8 mouse cellular contexts compared by ENCODE assay signal in the genomic region with DNA sequence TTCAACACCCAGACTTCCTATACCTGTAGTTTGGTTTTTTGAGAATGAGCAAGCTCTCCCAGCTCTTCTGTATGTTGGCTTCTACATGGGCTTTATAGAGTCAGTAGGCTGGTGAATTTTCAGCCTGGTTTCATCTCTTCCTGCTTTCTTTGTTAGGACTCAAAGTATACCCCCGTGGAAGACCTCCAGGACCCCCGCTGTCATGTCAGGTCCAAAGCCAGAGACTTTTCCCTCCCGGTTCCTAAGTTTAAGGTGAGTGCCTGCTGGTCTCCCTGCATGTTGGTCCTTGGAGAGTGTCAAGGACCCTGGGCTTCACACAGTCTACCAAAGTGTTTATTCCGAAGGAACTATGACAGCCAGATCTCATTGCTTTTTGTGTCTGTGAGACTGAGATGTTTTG. TPM values are rescaled to one million over a fixed set of nuclear protein-coding genes. Genes with fewer than 3 reads are reported as not detected.
A peak's percentile ranks its signal among the peaks of the same experiment; 100 is the strongest.
DNase-seq lines count a peak whose midpoint lies in the region; ATAC-seq and TF ChIP-seq lines count a peak whose summit lies in the region.

No protein-coding gene starts in this region.

- peaks cover 26% of the 10 kb centered on the region for H3K79me2 ChIP-seq in myocyte (ENCODE audit: control insufficient read depth, insufficient read depth)

- no peak overlapping the region for H3K27ac ChIP-seq in kidney, postnatal 0 days
- H3K27ac ChIP-seq in cortical plate, adult 2 months (ENCODE audit: insufficient read depth, low read length): no peak overlapping the region
- H3K27ac ChIP-seq in hindbrain, postnatal 0 days: no peak overlapping the region

- peak overlapping the region; percentile 84 for H3K4me2 ChIP-seq in kidney, postnatal 0 days (ENCODE audit: low read length)
- H3K4me2 ChIP-seq in hindbrain, postnatal 0 days (ENCODE audit: low read depth, low read length): peak overlapping the region; percentile 76
- H3K4me2 ChIP-seq in myocyte (ENCODE audit: low read depth): peak overlapping the region; percentile 95

- DNase-seq in kidney, postnatal 0 days (ENCODE audit: low spot score): no peak
- no peak for DNase-seq in kidney, postnatal 10 days
- DNase-seq in hindbrain, postnatal 0 days (ENCODE audit: low spot score): no peak
- no peak for DNase-seq in spleen, postnatal 10 days (ENCODE audit: low spot score in 2 of 2)
- no peak for DNase-seq in kidney, adult 18-20 months
- DNase-seq in urinary bladder, postnatal 36 days (ENCODE audit: low spot score in 2 of 2): no peak

- peaks cover 21% of the 10 kb centered on the region for H3K36me3 ChIP-seq in kidney, postnatal 0 days (ENCODE audit: insufficient read depth, low read length)
- peaks cover 33% of the 10 kb centered on the region for H3K36me3 ChIP-seq in hindbrain, postnatal 0 days (ENCODE audit: insufficient read depth, low read length)
- H3K36me3 ChIP-seq in myocyte (ENCODE audit: control insufficient read depth, insufficient read depth): peaks cover 31% of the 10 kb centered on the region

- ATAC-seq in kidney, postnatal 0 days (replicated peaks; ENCODE audit: low FRiP score, low read depth): no peak
- no peak for ATAC-seq in hindbrain, postnatal 0 days

- H3K4me1 ChIP-seq in kidney, postnatal 0 days (replicated peaks; ENCODE audit: insufficient read depth, low read length): peaks cover 5% of the 10 kb centered on the region; the same call in 1 of the 2 replicates
- peaks cover 3% of the 10 kb centered on the region; the same call in 1 of the 2 replicates for H3K4me1 ChIP-seq in cortical plate, adult 2 months (ENCODE audit: control insufficient read depth, insufficient read depth, low read length)
- 0 out of 2 replicates have a peak, but pooled peaks cover 3% of the 10 kb centered on the region for H3K4me1 ChIP-seq in hindbrain, postnatal 0 days (ENCODE audit: insufficient read depth, low read length)

- no peaks in the 10 kb centered on the region for H3K9me3 ChIP-seq in kidney, postnatal 0 days (replicated peaks; ENCODE audit: low read length)
- H3K9me3 ChIP-seq in hindbrain, postnatal 0 days (ENCODE audit: low read length): no peaks in the 10 kb centered on the region

- peak overlapping the region; percentile 94 for H3ac ChIP-seq in myocyte (ENCODE audit: control insufficient read depth, insufficient read length)

- TF ChIP-seq CTCF in kidney, postnatal 0 days (IDR thresholded peaks at IDR 0.05; ENCODE audit: low read depth): no peak
- no peak for TF ChIP-seq CTCF in cortical plate, adult 2 months (IDR thresholded peaks at IDR 0.05; ENCODE audit: extremely low read depth, insufficient read depth, low read length)
- TF ChIP-seq CTCF in hindbrain, postnatal 0 days (IDR thresholded peaks at IDR 0.05; ENCODE audit: low read depth): no peak

- peak overlapping the region; percentile 90 for H3K4me3 ChIP-seq in kidney, postnatal 0 days (replicated peaks; ENCODE audit: low read depth, low read length)
- H3K4me3 ChIP-seq in cortical plate, adult 2 months (ENCODE audit: insufficient read depth, low read length): peak overlapping the region; percentile 91
- peak overlapping the region; percentile 68 for H3K4me3 ChIP-seq in hindbrain, postnatal 0 days (ENCODE audit: low read length)
- H3K4me3 ChIP-seq in myocyte: peak overlapping the region; percentile 91

- no peak for TF ChIP-seq POLR2A in cortical plate, adult 2 months (IDR thresholded peaks at IDR 0.05; ENCODE audit: extremely low read depth, insufficient read depth, low read length)
- TF ChIP-seq POLR2A in myocyte (IDR thresholded peaks at IDR 0.05; ENCODE audit: insufficient read length, low read depth): no peak

- no peaks in the 10 kb centered on the region for H3K27me3 ChIP-seq in kidney, postnatal 0 days (ENCODE audit: insufficient read depth, low read length)
- H3K27me3 ChIP-seq in hindbrain, postnatal 0 days (ENCODE audit: insufficient read depth, low read length): no peaks in the 10 kb centered on the region
- H3K27me3 ChIP-seq in myocyte (ENCODE audit: control insufficient read depth, insufficient read depth, insufficient read length): no peaks in the 10 kb centered on the region

- WGBS in kidney, postnatal 0 days: 74% methylated on average over 4 of the region's 4 CpGs
- 66% methylated on average over 4 of the region's 4 CpGs for WGBS in hindbrain, postnatal 0 days

- H3K9ac ChIP-seq in kidney, postnatal 0 days (ENCODE audit: low read depth, low read length): peak overlapping the region; percentile 94
- peak overlapping the region; percentile 84 for H3K9ac ChIP-seq in hindbrain, postnatal 0 days (replicated peaks; ENCODE audit: low read length)

TF ChIP-seq in myocyte, 11 proteins besides CTCF, POLR2A, EP300 and RAD21:
- TF ChIP-seq POLR2AphosphoS2 (IDR thresholded peaks at IDR 0.05; ENCODE audit: insufficient read length, low read depth) (no peak), E2F4 (IDR thresholded peaks at IDR 0.05; ENCODE audit: insufficient read depth) (no peak), MYOD1 (IDR thresholded peaks at IDR 0.05; ENCODE audit: control insufficient read depth in 1 of 3, insufficient read length in 2 of 3, low read depth in 2 of 3) (no peak), REST (IDR thresholded peaks at IDR 0.05; ENCODE audit: insufficient read depth, insufficient read length) (no peak), MYOG (IDR thresholded peaks at IDR 0.05; ENCODE audit: control insufficient read depth in 1 of 3, insufficient read depth in 1 of 3, insufficient read length in 2 of 3, low read depth in 2 of 3) (no peak), CEBPB (IDR thresholded peaks at IDR 0.05; ENCODE audit: insufficient read depth, poor library complexity, severe bottlenecking) (no peak), USF1 (IDR thresholded peaks at IDR 0.05; ENCODE audit: low read depth) (no peak), TCF3 (IDR thresholded peaks at IDR 0.05; ENCODE audit: insufficient read length, low read depth) (no peak), MAX (IDR thresholded peaks at IDR 0.05; ENCODE audit: low read depth) (no peak), TCF12 (IDR thresholded peaks at IDR 0.05; ENCODE audit: insufficient read depth, poor library complexity, severe bottlenecking) (no peak), SRF (IDR thresholded peaks at IDR 0.05; ENCODE audit: control insufficient read depth, insufficient read length, low read depth) (no peak)

RNA-seq across cellular contexts. Expression of a gene that starts 1.9 kb away (rescaled TPM):
- polyA plus RNA-seq in kidney, postnatal 0 days (2015; fragmentation: Nextera tagmentation; extraction: Ambion mirVana): 15.6 and 17.9 TPM in 2 replicates
- polyA plus RNA-seq in cortical plate, adult 2 months (2012; rRNA removed): 15.7 and 16.4 TPM in 2 replicates
- 17.8 and 18.2 TPM in 2 replicates for total RNA-seq in hindbrain, postnatal 0 days (2014; rRNA removed)
- polyA plus RNA-seq in hindbrain, postnatal 0 days (2015; fragmentation: Nextera tagmentation; extraction: Ambion mirVana): 10.5 and 16.0 TPM in 2 replicates
- 13.7 TPM for polyA plus RNA-seq in myocyte (2012; fragmentation: generic; extraction: Trizol)

RNA-seq across cellular contexts. Expression of a gene that starts 7.1 kb away (rescaled TPM):
- not detected in 2 replicates for polyA plus RNA-seq in kidney, postnatal 0 days (2015; fragmentation: Nextera tagmentation; extraction: Ambion mirVana)
- polyA plus RNA-seq in cortical plate, adult 2 months (2012; rRNA removed): not detected in 2 replicates
- 0.05 and 2.9 TPM in 2 replicates for total RNA-seq in hindbrain, postnatal 0 days (2014; rRNA removed)
- not detected in 2 replicates for polyA plus RNA-seq in hindbrain, postnatal 0 days (2015; fragmentation: Nextera tagmentation; extraction: Ambion mirVana)
- 1.4 TPM for polyA plus RNA-seq in myocyte (2012; fragmentation: generic; extraction: Trizol)

RNA-seq across cellular contexts. Expression of a gene that starts 8.7 kb away (rescaled TPM):
- polyA plus RNA-seq in kidney, postnatal 0 days (2015; fragmentation: Nextera tagmentation; extraction: Ambion mirVana): 27.2 and 30.1 TPM in 2 replicates
- 24.6 and 25.0 TPM in 2 replicates for polyA plus RNA-seq in cortical plate, adult 2 months (2012; rRNA removed)
- total RNA-seq in hindbrain, postnatal 0 days (2014; rRNA removed): 20.0 and 35.8 TPM in 2 replicates
- polyA plus RNA-seq in hindbrain, postnatal 0 days (2015; fragmentation: Nextera tagmentation; extraction: Ambion mirVana): 10.8 and 11.3 TPM in 2 replicates
- 16.3 TPM for polyA plus RNA-seq in myocyte (2012; fragmentation: generic; extraction: Trizol)

RNA-seq across cellular contexts. Expression of a gene that starts 22.1 kb away (rescaled TPM):
- polyA plus RNA-seq in kidney, postnatal 0 days (2015; fragmentation: Nextera tagmentation; extraction: Ambion mirVana): 28.3 and 28.8 TPM in 2 replicates
- 14.2 and 14.5 TPM in 2 replicates for polyA plus RNA-seq in cortical plate, adult 2 months (2012; rRNA removed)
- 11.0 and 12.1 TPM in 2 replicates for total RNA-seq in hindbrain, postnatal 0 days (2014; rRNA removed)
- polyA plus RNA-seq in hindbrain, postnatal 0 days (2015; fragmentation: Nextera tagmentation; extraction: Ambion mirVana): 10.3 and 11.3 TPM in 2 replicates
- polyA plus RNA-seq in myocyte (2012; fragmentation: generic; extraction: Trizol): 15.0 TPM

RNA-seq across cellular contexts. Expression of a gene that starts 34.0 kb away (rescaled TPM):
- 2.8 and 3.5 TPM in 2 replicates for polyA plus RNA-seq in kidney, postnatal 0 days (2015; fragmentation: Nextera tagmentation; extraction: Ambion mirVana)
- polyA plus RNA-seq in cortical plate, adult 2 months (2012; rRNA removed): 59.2 and 60.7 TPM in 2 replicates
- total RNA-seq in hindbrain, postnatal 0 days (2014; rRNA removed): 191 and 192 TPM in 2 replicates
- polyA plus RNA-seq in hindbrain, postnatal 0 days (2015; fragmentation: Nextera tagmentation; extraction: Ambion mirVana): 6.8 and 7.0 TPM in 2 replicates
- 11.9 TPM for polyA plus RNA-seq in myocyte (2012; fragmentation: generic; extraction: Trizol)
